Mouse (Mus musculus) regulatory T cell (primary cell): ENCODE results near the gene Ndufaf8.

ENCODE experiments used
- in situ Hi-C: fragments of 300-600 bp; cut with MboI, MseI; formaldehyde crosslinking; loops from one replicate; pipeline ENCODE4 v1.15.1; 2025; ENCODE audit warnings: high pct_unique_total_duplicates

Ndufaf8 gene

DNA sequence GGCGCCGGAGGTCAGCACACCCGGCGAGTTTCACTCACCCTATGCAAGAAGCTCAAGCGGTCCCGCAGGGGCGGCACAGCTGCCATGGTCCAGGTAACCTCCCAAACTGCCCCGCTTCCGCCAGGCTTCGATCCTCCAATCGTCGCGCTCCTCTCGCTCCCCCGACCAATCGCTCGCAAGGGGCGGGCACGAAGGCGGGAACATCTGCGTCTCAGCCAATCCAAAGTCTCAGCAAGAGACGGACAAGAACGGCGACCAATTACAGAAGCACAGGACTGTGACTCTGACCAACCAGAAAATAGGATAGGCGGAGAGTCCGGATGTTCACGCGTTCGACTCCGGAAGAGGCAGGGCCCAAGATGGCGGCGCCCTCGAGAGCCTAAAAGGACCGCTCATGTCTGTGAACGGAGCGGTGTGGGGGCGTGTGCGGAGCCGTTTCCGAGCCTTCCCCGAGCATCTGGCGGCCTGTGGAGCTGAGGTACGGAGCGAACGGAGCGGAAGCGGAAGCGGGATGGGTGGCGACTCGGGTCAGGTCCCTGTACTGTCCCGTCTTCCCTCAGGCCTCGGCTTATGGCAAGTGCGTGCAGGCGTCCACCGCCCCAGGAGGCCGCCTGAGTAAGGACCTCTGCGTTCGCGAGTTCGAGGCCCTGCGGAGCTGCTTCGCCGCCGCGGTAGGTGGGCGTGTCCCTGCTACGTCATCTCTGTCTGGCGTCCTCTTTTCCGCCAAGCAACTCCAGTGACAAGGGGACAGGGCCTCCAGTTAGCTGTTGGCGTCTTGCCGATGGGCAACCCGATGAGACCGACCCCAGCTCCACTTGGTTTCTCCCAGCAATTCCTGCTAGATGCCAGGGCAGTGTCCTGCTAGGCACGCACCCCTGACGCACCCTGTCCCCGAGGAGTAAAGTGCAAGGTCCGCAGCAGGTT, at the start of gene Ndufaf8, which contains the start of gene Tepsin:
Gene Ndufaf8, plus strand, starts transcription at position 341 of the 924 bp plus-strand sequence.
Gene Tepsin, minus strand, starts transcription at position 144 of the 924 bp plus-strand sequence.
- in situ Hi-C loops: no loop called here

DNA sequence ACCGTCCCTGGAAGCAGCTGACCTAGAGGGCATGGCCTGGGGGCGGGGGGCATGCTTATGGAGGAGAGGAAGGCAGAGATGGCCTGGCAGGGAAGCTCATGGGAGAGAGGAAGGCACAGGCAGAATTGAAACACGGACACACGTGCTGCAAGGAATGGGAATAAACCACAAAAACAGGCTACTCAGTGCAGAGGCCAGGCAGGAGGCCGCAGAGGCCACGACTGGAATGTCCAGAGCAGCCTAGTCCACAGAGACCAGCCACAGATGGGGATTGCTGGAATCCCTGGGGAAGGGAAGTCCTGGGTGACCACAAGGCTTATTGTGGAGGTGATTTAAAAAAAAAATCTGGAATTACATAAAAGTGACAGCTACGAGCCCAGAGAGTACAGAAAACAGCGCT, 49.7 kb upstream of the Ndufaf8 start:
- in situ Hi-C loops: no loop called here

DNA sequence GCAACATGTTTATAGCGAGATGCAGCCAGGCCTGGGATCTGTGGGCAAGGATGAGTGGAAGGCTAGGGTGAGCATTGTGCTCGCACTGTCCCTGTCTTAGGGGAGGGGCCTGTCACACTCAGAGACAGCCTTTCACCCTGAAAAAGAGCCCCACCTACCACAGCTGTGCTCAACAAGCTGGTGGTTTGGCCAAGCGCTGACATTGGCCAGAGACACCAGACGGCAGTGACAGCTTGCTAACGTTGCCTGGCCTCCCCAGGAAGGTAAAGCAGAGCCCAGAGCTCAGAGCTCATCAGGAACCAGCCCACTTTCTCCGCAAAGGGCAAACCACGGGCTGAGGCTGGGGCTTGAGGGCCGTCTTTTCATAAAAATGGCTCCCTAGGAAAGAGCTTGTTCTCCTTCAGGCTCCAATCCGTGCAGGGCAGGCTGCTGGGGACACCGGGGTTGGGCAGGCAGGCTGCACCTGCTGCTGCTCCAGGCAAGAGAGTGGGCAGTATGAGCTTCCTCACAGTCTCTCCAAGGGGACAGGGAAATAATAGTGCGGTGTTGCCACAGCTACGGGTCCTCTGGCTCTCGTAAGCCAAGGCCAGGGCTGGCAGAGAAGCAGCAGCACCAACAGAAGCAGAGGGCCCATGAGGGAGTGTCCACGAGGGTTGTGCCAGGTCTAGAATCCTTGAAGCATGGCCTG, 47.5 kb upstream of the Ndufaf8 start:
- in situ Hi-C loops: no loop called here

DNA sequence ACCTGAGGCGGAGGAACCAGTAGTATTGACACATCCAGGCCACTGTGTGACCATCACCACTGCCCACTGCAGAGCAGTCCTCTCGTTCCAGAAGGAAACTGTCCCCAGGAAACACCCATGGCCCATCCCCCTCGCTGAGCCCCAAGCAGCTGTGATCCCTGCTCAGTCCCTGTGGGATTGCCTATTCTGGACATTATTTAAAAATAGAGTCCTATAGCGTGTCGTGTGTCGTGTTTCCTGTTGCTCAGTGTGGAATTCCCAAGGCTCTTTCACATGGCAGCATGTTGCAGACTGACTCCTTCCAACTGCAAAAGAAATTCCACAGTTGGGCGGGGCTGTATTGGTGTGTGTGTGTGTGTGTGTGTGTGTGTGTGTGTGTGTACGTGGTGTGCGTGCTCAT, 46.5 kb upstream of the Ndufaf8 start:
- in situ Hi-C loops: no loop called here

DNA sequence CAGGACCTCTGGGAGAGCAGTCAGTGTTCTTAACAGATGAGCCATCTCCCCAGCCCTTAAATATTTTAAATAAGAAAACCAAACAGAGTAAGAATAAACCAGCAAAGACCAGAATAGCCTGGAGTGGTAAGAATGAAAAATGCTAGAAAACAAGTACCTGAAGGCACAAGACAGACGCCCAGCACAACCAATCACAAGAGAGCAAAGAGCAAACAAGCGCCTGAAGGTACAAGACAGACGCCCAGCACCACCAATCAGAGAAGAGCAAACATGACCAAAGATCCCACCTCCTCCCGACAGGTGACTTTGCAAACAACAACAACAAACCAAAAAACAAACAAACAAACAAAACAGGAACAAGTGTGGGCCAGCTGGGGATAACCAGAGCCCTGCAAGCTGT, 44.9 kb upstream of the Ndufaf8 start:
- in situ Hi-C loops: no loop called here

DNA sequence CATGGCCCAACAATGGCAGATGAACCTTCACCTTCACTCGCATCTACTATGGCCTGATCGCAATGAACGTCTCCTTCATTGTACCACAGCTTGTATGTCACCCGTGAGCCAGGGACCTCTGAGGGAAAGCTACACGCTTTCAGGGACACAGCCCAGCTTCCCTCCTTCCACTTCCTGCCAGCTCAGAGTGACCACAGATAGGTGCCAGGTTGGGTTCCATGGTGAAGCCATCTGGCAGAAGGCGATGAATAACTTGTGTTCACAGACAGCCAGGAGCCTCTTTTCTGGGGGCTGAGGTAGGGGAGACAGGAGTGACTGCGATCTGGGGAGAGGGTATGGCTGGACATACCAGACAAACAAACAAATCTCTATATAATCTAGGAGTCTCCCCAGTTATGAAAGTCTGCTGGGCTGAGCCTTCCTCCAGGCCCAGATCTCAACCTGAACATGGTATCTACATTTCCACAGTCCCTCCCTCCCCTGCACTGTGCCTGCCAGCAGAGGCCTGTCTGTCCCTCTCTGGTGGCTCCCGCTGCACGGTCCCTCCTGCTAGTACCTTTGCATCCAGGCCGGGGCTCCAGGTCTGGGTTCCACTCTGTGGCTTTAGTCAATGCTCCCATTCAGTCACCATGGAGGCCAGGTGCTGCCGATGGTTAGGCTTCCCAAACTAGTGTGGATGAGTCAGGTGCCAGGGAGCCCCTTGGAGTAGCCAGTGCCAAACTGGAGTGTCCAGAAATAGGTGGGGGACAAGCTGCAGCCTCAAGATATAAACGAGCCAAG, 42.6 kb upstream of the Ndufaf8 start:
- in situ Hi-C loops: no loop called here

DNA sequence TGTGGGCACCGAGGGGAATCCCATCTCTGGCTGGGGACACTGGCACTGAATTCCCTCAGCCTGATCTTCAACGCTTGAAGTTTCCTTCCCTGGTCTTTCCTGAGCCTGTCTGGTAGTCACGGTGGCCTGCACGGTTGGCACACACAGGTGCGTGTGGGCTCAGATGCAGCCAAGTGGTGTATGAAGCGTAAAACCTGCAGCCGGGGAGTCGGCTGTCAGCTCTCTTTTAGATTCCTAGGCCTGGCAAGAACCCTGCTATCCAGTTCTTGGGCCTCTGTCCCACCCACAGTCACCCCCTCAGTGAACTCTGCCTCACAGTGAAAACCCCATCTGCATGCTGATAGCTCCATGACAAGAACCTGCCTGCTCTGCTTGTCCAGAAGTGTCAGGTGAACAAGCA, 38.1 kb upstream of the Ndufaf8 start:
- in situ Hi-C loops: loop anchor here (10.0 kb wide), 1 partner anchor 1644 kb away; the partner anchor contains the start of gene Metrnl

DNA sequence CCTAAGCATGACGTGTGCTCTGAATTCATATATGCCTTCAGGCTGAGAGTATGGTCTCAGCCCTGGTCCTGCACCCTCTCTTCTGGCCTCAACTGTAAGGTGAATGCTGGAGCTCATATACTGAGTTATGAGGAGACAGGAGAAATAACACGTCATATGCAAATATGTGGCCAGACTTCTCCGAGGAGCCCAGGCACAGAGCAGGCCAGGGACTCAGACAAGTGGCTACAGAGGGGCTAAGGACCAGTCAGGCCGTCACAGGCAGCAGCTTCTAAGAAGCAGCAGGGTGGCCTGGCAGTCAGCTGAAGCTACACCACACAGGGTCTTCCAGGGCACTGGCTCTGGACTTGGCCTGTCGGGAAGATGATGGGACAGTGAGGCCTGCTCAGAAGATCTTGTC, 35.4 kb upstream of the Ndufaf8 start:
- in situ Hi-C loops: loop anchor here (10.0 kb wide), 1 partner anchor 1641 kb away; the partner anchor contains the start of gene Metrnl

DNA sequence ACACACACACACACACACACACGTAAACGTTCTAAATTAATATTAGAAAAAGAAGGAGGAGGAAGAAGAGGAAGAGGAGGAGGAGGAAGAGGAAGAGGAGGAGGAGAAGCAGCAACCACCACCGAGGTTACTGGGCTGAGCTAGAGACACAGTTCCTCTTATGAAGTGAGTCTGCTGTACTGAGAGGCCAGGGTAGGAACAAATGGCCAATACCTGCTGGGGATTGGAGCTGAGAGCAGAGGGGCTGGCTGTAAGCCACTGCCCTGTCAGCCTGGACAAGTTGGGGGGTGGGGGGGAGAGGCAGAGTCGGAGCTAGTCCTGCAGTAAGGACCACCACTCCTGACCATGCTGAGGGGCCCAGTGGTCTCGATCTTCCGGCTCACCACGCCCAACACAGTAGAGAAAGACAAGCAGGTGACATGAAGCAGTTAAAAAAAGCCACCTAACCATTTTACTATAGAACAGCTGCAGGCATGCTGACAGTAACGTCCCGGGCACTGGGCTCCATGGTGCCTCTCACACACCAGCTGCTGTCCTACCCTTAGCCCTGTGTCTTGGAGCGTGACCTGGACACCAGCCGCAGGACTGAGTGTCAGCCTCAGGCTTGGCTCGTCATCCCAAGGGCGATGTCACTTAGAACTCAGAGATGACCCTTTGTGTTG, 34.6 kb upstream of the Ndufaf8 start:
- in situ Hi-C loops: loop anchor here (10.0 kb wide), 1 partner anchor 1641 kb away; the partner anchor contains the start of gene Metrnl

DNA sequence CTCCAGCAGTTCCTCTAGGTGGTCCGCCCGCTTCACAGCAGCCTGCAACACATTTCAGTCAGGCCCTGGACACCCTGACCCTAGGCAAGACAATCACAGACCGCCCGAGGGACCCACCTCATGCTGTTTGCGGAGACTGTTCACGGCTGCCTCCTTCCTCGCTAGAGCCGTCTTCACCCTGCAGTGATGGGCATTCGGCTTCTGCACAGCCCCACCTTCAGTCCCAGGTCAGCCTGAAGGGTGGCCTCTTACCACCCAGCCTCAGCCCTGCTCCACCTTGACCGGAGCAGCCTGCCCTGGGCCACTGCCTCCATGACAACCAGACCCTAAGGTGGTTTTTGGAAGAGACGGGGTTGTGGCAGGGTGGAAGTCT, 34.1 kb upstream of the Ndufaf8 start:
- in situ Hi-C loops: loop anchor here (10.0 kb wide), 1 partner anchor 1640 kb away; the partner anchor contains the start of gene Metrnl

DNA sequence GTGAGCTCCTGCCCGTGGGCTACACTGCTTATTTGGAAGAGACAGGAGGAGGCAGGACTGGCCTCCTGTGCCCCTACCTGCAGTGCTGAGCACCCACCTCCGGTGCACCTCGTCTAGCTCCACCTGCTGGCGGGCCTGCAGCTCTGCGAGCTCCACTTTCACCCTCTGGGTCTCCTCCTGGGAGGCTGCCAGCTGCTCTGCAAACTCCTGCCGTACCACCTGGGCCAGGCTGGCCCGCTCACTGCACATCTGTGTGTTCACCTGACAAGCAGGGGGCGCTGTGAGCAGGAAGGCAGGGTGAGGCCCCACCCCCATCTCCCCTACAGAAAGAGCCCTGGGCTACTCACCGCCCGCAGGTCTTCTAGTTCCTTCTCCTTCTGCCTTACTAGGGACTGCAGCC, 33.4 kb upstream of the Ndufaf8 start:
- in situ Hi-C loops: loop anchor here (10.0 kb wide), 1 partner anchor 1640 kb away; the partner anchor contains the start of gene Metrnl

DNA sequence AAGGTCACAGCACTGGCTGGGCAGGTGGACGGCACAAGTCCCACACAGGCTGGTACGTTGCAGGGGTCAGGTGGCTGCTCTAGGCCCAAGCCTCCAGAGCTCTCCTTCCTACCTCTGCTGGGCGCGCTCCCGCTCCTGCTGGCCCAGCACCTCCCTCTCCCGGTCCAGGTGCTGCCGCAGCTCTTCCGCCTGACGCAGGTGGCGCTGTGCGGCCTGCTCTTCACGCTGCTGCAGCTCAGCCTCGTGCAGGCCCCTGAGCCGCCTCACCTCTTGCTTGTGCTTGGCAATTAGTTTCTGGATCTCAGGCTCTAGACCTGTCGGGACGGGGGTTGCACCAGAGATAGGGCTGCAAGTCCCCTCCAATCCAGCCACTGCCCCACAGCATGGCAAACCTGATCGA, 30.9 kb upstream of the Ndufaf8 start:
- in situ Hi-C loops: loop anchor here (10.0 kb wide), 1 partner anchor 1637 kb away; the partner anchor contains the start of gene Metrnl

DNA sequence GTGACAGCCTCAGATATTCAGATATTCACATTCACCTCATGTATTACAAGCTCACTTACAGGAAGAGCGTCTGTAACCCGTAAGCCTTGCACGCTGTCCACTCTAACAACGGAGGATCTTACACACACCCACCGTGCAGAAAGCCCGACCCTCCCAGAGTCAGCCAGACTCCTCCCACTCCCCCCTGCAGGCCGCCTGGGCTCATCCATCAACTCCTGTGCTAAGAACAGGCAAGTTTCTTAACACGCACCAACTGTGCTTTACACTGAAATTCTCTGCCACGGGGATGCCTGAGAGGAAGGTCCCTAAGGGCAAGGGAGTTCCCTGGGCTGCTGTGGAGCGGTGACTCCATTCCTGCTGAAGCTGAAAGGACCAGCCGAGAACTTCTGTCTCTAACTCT, 29.5 kb upstream of the Ndufaf8 start:
- in situ Hi-C loops: loop anchor here (10.0 kb wide), 1 partner anchor 1636 kb away; the partner anchor contains the start of gene Metrnl

DNA sequence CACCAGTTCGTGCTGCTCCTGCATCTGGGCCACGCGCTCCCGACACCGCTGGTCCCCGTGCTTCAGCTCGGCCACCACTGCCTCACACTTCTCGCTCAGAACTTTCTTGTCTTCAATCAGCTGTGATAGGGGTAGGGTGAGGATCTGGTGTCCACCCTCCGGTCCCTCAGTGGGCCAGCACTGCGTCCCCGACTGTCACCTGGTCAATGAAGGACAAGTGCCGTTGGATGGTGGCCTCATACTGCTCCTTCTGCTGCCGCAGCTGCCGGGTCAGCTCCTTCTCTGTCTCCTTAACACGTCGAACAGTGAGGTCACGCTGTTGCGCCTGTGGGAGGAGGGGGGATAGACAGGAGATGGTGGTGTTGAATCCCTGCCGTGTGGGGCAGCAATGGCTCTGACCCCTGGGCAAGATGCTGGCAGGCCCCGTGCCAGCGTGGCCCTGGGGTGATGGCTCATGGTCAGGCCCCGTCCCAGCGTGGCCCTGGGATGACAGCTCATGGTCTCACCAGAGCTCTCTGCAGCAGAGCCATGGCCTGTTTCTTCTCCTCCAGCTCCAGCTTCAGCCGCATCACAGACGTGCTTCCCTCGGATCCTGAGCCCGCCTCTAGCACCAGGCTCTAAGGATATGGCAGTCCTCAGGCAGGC, 28.3 kb upstream of the Ndufaf8 start:
- in situ Hi-C loops: no loop called here

DNA sequence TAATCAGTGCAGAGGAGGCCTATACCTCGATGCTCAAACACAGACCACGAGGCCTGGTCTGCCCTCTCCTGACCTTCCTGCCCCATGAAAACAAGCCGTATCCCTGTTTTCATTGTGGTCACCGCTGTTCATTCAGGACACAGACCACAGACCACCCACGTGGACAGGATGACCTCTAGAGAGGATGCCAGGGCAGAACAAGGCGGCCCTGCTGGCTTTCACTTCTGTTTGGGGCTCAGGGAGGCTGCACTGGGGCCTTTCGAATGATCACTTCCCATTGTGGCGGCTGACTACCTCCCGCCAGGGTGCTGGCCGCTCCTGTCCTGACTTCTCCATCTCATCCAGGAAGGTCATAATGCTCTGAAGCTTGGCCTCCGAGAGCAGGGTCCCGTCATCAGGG, 27.7 kb upstream of the Ndufaf8 start:
- in situ Hi-C loops: no loop called here

DNA sequence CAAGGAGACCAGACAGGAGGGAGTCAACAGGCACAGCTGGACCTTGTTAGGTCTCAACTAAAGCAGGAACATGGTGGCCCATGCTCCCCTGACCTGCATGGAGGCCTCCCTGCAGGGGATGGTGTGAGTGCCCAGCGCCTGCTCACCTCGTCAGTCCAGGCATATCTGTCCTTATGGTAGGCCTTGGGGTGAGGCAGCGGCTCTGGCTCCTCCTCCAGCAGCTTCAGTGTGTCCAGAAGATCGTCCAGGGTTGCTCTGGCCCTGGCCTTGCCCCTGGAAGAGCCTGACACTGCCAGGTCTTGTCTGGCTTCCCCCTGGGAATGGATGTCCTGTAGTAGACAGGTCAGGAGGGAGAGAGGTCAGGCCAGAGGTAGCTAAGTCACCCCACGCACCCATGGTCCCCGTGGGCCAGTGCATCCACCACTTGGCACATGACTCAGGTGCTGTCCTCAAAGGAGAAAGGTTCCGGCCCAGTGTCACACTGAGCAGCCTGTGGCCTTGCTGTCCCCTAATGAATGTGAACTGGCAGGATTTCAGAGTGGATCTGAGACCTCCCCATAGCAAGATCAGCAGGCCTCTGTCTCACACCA, 26.9 kb upstream of the Ndufaf8 start:
- in situ Hi-C loops: no loop called here

DNA sequence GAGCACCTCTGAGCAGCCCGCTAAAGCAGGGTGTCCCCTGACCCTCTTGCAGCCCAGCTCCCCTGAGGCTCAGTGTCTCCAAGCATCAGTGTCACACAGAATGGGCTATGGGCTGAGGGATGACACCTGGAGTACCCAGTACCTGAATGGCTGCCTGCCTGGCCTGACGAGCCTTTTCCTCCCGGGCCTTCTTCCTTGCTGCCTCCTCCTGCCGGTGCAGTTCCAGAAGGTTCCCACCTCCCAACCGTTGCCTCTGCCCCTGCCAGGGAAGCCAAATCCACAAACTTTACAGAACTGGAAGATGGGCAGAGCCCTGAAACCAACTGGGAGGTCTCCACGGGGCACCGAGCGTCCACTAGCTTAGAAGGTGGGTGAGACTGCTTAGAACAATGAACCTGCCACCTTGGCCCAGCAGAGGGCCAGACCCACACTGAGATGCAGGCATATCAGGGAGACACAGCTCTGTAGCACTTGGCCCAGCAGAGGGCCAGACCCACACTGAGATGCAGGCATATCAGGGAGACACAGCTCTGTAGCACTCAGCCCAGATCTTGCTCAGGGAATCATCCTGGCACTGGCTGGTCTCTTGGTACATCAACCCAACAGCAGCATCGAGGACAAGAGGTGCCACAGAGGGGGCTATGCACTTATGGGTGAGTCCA, 25.6 kb upstream of the Ndufaf8 start:
- in situ Hi-C loops: no loop called here

DNA sequence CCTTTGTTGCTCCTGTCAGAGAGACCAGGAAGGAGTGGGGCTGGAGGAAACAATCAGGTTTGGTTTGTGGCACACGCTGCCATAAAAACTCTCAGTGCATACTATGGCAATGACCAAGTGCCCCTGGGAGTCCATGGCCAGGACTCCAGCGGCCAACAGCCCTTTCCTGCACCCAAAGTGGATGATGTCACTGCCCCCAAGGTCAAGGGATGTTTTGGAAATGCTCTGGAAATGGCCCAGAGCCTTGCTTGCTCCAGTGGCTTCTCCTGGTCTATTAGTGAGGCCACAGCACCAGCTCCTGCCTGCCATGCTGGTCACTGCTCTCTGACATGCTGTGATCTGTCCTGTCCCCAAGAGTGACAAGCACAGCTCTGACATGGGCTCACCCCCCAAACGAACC, 22.5 kb upstream of the Ndufaf8 start:
- in situ Hi-C loops: no loop called here

DNA sequence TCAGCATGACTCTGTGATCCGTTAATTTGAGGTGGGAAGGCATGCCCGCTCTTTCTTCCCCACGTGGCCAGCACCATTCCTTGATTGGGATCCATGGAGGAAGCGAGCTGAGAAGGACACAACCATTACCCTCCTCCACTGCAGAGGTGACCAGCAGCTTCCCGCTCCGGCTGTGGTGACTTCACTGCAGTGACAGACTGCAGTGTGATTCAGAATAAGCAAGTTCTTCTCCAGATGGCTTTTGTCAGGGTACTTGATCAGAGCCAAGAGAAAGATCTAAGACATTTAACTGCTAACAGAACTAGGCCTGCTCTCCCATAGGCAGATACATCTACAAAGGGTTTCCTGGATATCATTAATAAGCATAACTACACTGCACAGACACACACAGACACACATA, 18.4 kb upstream of the Ndufaf8 start:
- in situ Hi-C loops: no loop called here
